In the genomic region with DNA sequence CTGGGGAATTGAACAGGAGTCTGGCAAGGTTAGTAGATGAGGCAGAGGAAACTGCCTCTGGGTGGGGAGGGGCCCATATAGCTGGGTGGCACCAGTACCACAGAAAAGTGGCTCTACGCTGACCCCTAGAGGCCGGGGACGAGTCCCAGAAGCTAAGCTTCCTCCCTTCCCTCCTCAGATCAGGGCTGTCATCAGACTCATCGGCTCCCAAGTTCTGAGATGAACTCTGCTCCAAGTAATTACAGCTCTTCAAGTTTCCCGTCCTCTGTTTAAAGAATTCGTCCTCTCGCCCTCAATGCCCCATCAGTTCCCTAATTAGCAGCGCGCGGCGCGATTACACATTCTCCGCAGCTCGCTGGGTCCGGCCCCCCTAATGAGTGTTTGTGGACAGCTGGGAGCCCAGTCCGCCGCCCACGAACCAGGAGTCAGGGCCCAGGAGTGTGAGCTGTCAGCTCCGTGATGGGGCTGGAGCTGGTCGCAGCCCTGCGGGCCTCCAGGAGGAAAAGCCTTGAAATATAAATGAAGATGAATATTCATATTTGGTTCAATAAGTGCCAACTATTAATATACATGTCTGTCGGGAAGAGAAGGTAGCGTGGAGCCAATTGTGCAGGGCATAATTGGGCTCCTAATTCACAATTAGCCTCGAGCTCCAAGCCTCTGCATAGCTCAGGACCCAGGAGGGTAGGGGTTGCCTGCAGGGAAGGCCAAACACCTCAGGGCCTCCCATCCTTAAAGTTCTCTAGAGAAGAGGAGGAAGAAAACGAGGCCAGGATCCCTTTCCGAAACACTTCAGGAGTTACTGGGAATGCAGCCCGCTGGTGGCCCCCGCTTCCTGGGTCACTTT, we compare ENCODE assay signal across 8 mouse cellular contexts.
DNase-seq lines count a peak whose midpoint lies in the region; ATAC-seq lines count a peak whose summit lies in the region.

No protein-coding gene starts in this region.

- peaks cover 8% of the 10 kb centered on the region; the same call in 1 of the 2 replicates for H3K27me3 ChIP-seq in limb, embryonic 10.5 days (ENCODE audit: low read depth, poor library complexity, severe bottlenecking)
- no peaks in the 10 kb centered on the region for H3K27me3 ChIP-seq in midbrain, embryonic 15.5 days (replicated peaks)

- peak; percentile 52 to 54 for DNase-seq in adrenal gland, adult 18-20 months (ENCODE audit: low spot score in 2 of 2)
- DNase-seq in cerebellum, postnatal 36 days: peak; percentile 63 to 66
- DNase-seq in gastrocnemius, postnatal 36 days: peak; percentile 22 to 23
- DNase-seq in kidney, adult 11 months: peak; percentile 16
- DNase-seq in limb, embryonic 10.5 days (ENCODE audit: low spot score): peak; percentile 67
- DNase-seq in spleen, postnatal 10 days (ENCODE audit: low spot score in 2 of 2): peak; percentile 39 to 83
- DNase-seq in T-cell, adult 2 months (ENCODE audit: low spot score): no peak

- H3K4me3 ChIP-seq in limb, embryonic 10.5 days: peak overlapping the region; percentile 39
- no peak overlapping the region for H3K4me3 ChIP-seq in midbrain, embryonic 15.5 days

- WGBS in limb, embryonic 10.5 days: 24% methylated on average over 28 of the region's 28 CpGs
- WGBS in midbrain, embryonic 15.5 days: 15% methylated on average over 28 of the region's 28 CpGs

- no peaks in the 10 kb centered on the region for H3K36me3 ChIP-seq in limb, embryonic 10.5 days
- no peaks in the 10 kb centered on the region for H3K36me3 ChIP-seq in midbrain, embryonic 15.5 days (replicated peaks)

- no peak overlapping the region for H3K9ac ChIP-seq in midbrain, embryonic 15.5 days

- no peak overlapping the region for H3K27ac ChIP-seq in limb, embryonic 10.5 days
- H3K27ac ChIP-seq in midbrain, embryonic 15.5 days: 0 out of 2 replicates have a peak overlapping the region, but pooled peaks have one; percentile 24

- ATAC-seq in midbrain, embryonic 15.5 days (replicated peaks): peak; percentile 71

- intact Hi-C loops in gastrocnemius, postnatal 36 days (cut with DNase I): no loop called here

- peaks cover 18% of the 10 kb centered on the region for H3K4me1 ChIP-seq in limb, embryonic 10.5 days
- H3K4me1 ChIP-seq in midbrain, embryonic 15.5 days: peaks cover 19% of the 10 kb centered on the region

- peak overlapping the region; percentile 32 for H3K4me2 ChIP-seq in midbrain, embryonic 15.5 days

- H3K9me3 ChIP-seq in limb, embryonic 10.5 days (replicated peaks): no peaks in the 10 kb centered on the region
- H3K9me3 ChIP-seq in midbrain, embryonic 15.5 days: no peaks in the 10 kb centered on the region
